Mouse (Mus musculus): ENCODE measurements around the gene Sesn2. TPM values are rescaled to one million over a fixed set of nuclear protein-coding genes. Genes with fewer than 3 reads are reported as not detected.
"Not testable (repeated sequence)": the region's sequence is repeated elsewhere in the genome, so short reads cannot be mapped to it uniquely, and the experiment has no call there.

The Sesn2 gene
- total and polyA plus RNA-seq, 3 experiments: 9.6 to 27.5 TPM; not detected in 1

DNA sequence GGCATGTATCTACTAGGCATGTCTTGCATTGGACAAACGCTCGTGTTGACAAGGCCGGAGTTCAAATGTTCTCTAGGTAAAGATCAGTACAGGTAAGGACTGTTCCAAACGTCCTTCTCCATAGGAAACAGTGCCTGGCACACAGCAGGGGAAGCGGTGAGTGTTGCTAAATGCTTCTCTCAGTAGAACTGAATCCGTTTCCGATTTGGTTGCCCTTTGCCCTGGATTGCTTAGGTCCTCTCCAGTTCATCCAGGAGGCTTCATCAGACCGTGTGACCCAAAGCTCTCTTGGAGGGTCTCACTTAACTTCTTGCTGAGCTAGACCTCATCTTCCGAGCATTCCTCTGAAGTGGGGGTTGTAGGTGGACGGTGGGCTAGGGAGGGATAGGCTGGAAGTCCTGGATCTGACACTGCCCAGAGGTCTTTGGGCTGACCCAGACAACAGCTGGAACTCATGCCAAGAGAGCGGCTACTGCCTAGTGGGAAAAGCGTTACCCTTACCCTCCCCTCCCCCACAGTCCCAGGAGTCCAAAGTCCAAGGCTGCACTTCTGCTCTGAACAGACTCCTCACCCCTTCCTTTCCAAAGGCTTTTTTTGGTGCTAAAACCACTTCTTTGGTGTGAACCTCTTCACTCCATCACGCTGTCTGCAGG lies 27.2 kb downstream of the Sesn2 start:
- H3K79me2 ChIP-seq (ENCODE audit: control insufficient read depth, insufficient read depth, low read length, poor library complexity): no peaks in the 10 kb centered on the region
- no peaks in the 10 kb centered on the region for H3K36me3 ChIP-seq (ENCODE audit: control insufficient read depth in 1 of 2, insufficient read depth in 2 of 2, low read length in 2 of 2)
- no peak overlapping the region for H3K9ac ChIP-seq (ENCODE audit: control insufficient read depth, low read depth, low read length, poor library complexity, severe bottlenecking)
- H3K4me1 ChIP-seq (ENCODE audit: control insufficient read depth in 1 of 2, insufficient read depth in 2 of 2, low read length in 2 of 2): no peaks in the 10 kb centered on the region
- H3K4me3 ChIP-seq (ENCODE audit: control insufficient read depth in 1 of 2, insufficient read depth in 1 of 2, low read depth in 2 of 2, low read length in 2 of 2): no peak overlapping the region
- TF ChIP-seq KAT2A (conservative IDR thresholded peaks at IDR 0.05; ENCODE audit: low read depth, low read length): no peak
- no peak for TF ChIP-seq MXI1 (IDR thresholded peaks at IDR 0.05; ENCODE audit: low read depth, low read length)
- no peak for TF ChIP-seq CHD2 (IDR thresholded peaks at IDR 0.05; ENCODE audit: low read length)
- TF ChIP-seq POLR2AphosphoS2 (IDR thresholded peaks at IDR 0.05; ENCODE audit: low read length): no peak
- TF ChIP-seq TBP (IDR thresholded peaks at IDR 0.05; ENCODE audit: low read depth, low read length): no peak
- no peak for TF ChIP-seq MYC (IDR thresholded peaks at IDR 0.05; ENCODE audit: low read depth, low read length)
- TF ChIP-seq MAFK (IDR thresholded peaks at IDR 0.05; ENCODE audit: borderline replicate concordance, low read depth, low read length): no peak
- no peak for TF ChIP-seq HCFC1 (IDR thresholded peaks at IDR 0.05; ENCODE audit: low read depth, low read length)
- no peaks in the 10 kb centered on the region for H3K9me3 ChIP-seq (replicated peaks; ENCODE audit: insufficient read depth, low read length)
- no peak for DNase-seq (ENCODE audit: low read depth, low spot score)
- H3K27me3 ChIP-seq (ENCODE audit: control insufficient read depth in 1 of 2, insufficient read depth in 2 of 2, low read length in 2 of 2): no peaks in the 10 kb centered on the region; a peak in 1 of 4 replicates
- no peak overlapping the region for H3K27ac ChIP-seq (ENCODE audit: control insufficient read depth, low read depth, low read length)

DNA sequence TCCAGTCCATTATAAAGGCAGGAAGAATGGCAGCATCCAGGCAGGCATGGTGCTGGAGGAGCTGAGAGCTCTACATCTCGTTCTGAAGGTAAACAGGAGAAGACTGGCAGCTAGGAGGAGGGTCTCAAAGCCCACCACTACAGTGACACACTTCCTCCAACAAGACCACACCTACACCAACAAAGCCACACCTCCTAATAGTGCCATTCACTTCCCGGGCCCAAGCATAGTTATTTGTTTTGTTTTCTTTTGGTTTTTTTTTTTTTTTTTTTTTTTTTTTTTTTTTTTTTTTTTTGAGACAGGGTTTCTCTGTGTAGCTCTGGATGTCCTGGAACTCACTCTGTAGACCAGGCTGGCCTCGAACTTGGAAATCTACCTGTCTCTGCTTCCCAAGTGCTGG lies 28.2 kb downstream of the Sesn2 start:
- TF ChIP-seq ZNF384 (IDR thresholded peaks at IDR 0.05; ENCODE audit: low read depth, low read length): peak; percentile 71
- not testable (repeated sequence) for H3K4me3 ChIP-seq (ENCODE audit: control insufficient read depth in 1 of 2, insufficient read depth in 1 of 2, low read depth in 2 of 2, low read length in 2 of 2); H3K27ac ChIP-seq (ENCODE audit: control insufficient read depth, low read depth, low read length); H3K27me3 ChIP-seq (ENCODE audit: control insufficient read depth in 1 of 2, insufficient read depth in 2 of 2, low read length in 2 of 2); H3K36me3 ChIP-seq (ENCODE audit: control insufficient read depth in 1 of 2, insufficient read depth in 2 of 2, low read length in 2 of 2); H3K9ac ChIP-seq (ENCODE audit: control insufficient read depth, low read depth, low read length, poor library complexity, severe bottlenecking); DNase-seq (ENCODE audit: low read depth, low spot score); H3K79me2 ChIP-seq (ENCODE audit: control insufficient read depth, insufficient read depth, low read length, poor library complexity); H3K4me1 ChIP-seq (ENCODE audit: control insufficient read depth in 1 of 2, insufficient read depth in 2 of 2, low read length in 2 of 2); H3K9me3 ChIP-seq (replicated peaks; ENCODE audit: insufficient read depth, low read length)

DNA sequence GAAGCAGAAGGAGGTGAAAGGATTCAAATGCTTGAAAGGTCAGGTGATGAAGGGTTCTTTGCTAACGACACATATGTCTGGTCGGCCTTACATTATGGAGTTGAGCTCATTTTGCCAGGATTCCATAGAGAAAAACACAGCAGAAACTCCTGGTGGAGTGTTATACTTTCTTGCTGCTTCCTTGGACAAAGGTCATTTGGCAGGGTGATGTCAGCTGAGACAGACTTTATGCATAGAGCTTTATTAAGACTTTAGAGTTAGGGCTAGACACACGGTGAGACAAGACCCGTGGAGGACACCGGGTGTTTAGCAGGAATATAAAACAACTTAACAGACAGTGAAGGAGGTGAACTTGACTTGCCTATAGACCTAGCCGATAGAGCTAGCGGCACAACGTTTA lies 32.5 kb downstream of the Sesn2 start:
- H3K79me2 ChIP-seq (ENCODE audit: control insufficient read depth, insufficient read depth, low read length, poor library complexity): no peaks in the 10 kb centered on the region
- no peaks in the 10 kb centered on the region for H3K4me1 ChIP-seq (ENCODE audit: control insufficient read depth in 1 of 2, insufficient read depth in 2 of 2, low read length in 2 of 2)
- no peaks in the 10 kb centered on the region; a peak in 1 of 4 replicates for H3K27me3 ChIP-seq (ENCODE audit: control insufficient read depth in 1 of 2, insufficient read depth in 2 of 2, low read length in 2 of 2)
- no peak for DNase-seq (ENCODE audit: low read depth, low spot score)
- no peaks in the 10 kb centered on the region for H3K9me3 ChIP-seq (replicated peaks; ENCODE audit: insufficient read depth, low read length)
- TF ChIP-seq JUND (IDR thresholded peaks at IDR 0.05; ENCODE audit: low read depth, low read length): no peak
- no peak for TF ChIP-seq MAX (IDR thresholded peaks at IDR 0.05; ENCODE audit: low read length)
- no peak for TF ChIP-seq POLR2AphosphoS2 (IDR thresholded peaks at IDR 0.05; ENCODE audit: low read length)
- TF ChIP-seq MXI1 (IDR thresholded peaks at IDR 0.05; ENCODE audit: low read depth, low read length): no peak
- no peak for TF ChIP-seq KAT2A (conservative IDR thresholded peaks at IDR 0.05; ENCODE audit: low read depth, low read length)
- no peak overlapping the region for H3K9ac ChIP-seq (ENCODE audit: control insufficient read depth, low read depth, low read length, poor library complexity, severe bottlenecking)
- H3K4me3 ChIP-seq (ENCODE audit: control insufficient read depth in 1 of 2, insufficient read depth in 1 of 2, low read depth in 2 of 2, low read length in 2 of 2): no peak overlapping the region
- no peaks in the 10 kb centered on the region for H3K36me3 ChIP-seq (ENCODE audit: control insufficient read depth in 1 of 2, insufficient read depth in 2 of 2, low read length in 2 of 2)
- H3K27ac ChIP-seq (ENCODE audit: control insufficient read depth, low read depth, low read length): no peak overlapping the region
